Mouse (Mus musculus): ENCODE measurements around the gene Casp8. TPM values are rescaled to one million over a fixed set of nuclear protein-coding genes. Genes with fewer than 3 reads are reported as not detected.
"Not testable (repeated sequence)": the region's sequence is repeated elsewhere in the genome, so short reads cannot be mapped to it uniquely, and the experiment has no call there.

Gene Casp8
- polyA plus RNA-seq, 1 experiment from 2014 or later = 54.7 TPM

- H3K36me3 ChIP-seq (ENCODE audit: control insufficient read depth, insufficient read depth, low read length) = peaks cover 15% of the 10 kb centered on the region
These were observed 8.4 kb downstream of the Casp8 start for GRCm38 (mm10) chr1:58803531-58803930.

GRCm38 (mm10) chr1:58806651-58807050 is 11.5 kb downstream of the Casp8 start:
- Histone ChIP-seq H3K4me1 (replicated peaks; ENCODE audit: control insufficient read depth, insufficient read depth, low read length) (no peaks in the 10 kb centered on the region), H3K4me2 (ENCODE audit: low read depth, low read length) (no peak overlapping the region), H3K27ac (ENCODE audit: low read length) (no peak overlapping the region), H3K36me3 (ENCODE audit: control insufficient read depth, insufficient read depth, low read length) (peaks cover 8% of the 10 kb centered on the region), H3K9ac (ENCODE audit: low read length) (no peak overlapping the region), H3K9me3 (ENCODE audit: control insufficient read depth, low read length) (peaks cover 2% of the 10 kb centered on the region; the same call in 1 of the 2 replicates), H3K4me3 (ENCODE audit: low read length) (no peak overlapping the region), H3K27me3 (ENCODE audit: control insufficient read depth, insufficient read depth, low read depth, low read length) (no peaks in the 10 kb centered on the region)
- WGBS = 67% methylated on average over 3 of the region's 3 CpGs
- ATAC-seq (ENCODE audit: low read depth) = no peak

More at GRCm38 (mm10) chr1:58803531-58803930, 8.4 kb downstream of the Casp8 start:
- ATAC-seq (ENCODE audit: low read depth) = no peak
- H3K9me3 ChIP-seq (ENCODE audit: control insufficient read depth, low read length) = peaks cover 4% of the 10 kb centered on the region; the same call in 1 of the 2 replicates
- H3K4me1 ChIP-seq (replicated peaks; ENCODE audit: control insufficient read depth, insufficient read depth, low read length) = no peaks in the 10 kb centered on the region
- 89% methylated on average over 6 of the region's 6 CpGs for WGBS
- H3K27ac ChIP-seq (ENCODE audit: low read length) = no peak overlapping the region
- H3K9ac ChIP-seq (ENCODE audit: low read length) = no peak overlapping the region
- H3K4me3 ChIP-seq (ENCODE audit: low read length) = no peak overlapping the region
- H3K27me3 ChIP-seq (ENCODE audit: control insufficient read depth, insufficient read depth, low read depth, low read length) = no peaks in the 10 kb centered on the region
- no peak overlapping the region for H3K4me2 ChIP-seq (ENCODE audit: low read depth, low read length)

GRCm38 (mm10) chr1:58826319-58826718 is 31.1 kb downstream of the Casp8 start:
- H3K9ac ChIP-seq (ENCODE audit: low read length) = no peak overlapping the region
- H3K4me1 ChIP-seq (replicated peaks; ENCODE audit: control insufficient read depth, insufficient read depth, low read length) = no peaks in the 10 kb centered on the region
- H3K36me3 ChIP-seq (ENCODE audit: control insufficient read depth, insufficient read depth, low read length) = peaks cover 24% of the 10 kb centered on the region
- H3K27ac ChIP-seq (ENCODE audit: low read length) = no peak overlapping the region
- H3K4me3 ChIP-seq (ENCODE audit: low read length) = no peak overlapping the region
- H3K9me3 ChIP-seq (ENCODE audit: control insufficient read depth, low read length) = no peaks in the 10 kb centered on the region
- H3K4me2 ChIP-seq (ENCODE audit: low read depth, low read length) = no peak overlapping the region
- no peaks in the 10 kb centered on the region for H3K27me3 ChIP-seq (ENCODE audit: control insufficient read depth, insufficient read depth, low read depth, low read length)
- ATAC-seq (ENCODE audit: low read depth) = no peak
- 71% methylated on average over 3 of the region's 3 CpGs for WGBS

GRCm38 (mm10) chr1:58830741-58831140 is 35.6 kb downstream of the Casp8 start:
- Histone ChIP-seq H3K27me3 (ENCODE audit: control insufficient read depth, insufficient read depth, low read depth, low read length) (no peaks in the 10 kb centered on the region), H3K4me3 (ENCODE audit: low read length) (no peak overlapping the region), H3K4me1 (replicated peaks; ENCODE audit: control insufficient read depth, insufficient read depth, low read length) (no peaks in the 10 kb centered on the region), H3K9ac (ENCODE audit: low read length) (no peak overlapping the region), H3K4me2 (ENCODE audit: low read depth, low read length) (no peak overlapping the region), H3K9me3 (ENCODE audit: control insufficient read depth, low read length) (no peaks in the 10 kb centered on the region), H3K27ac (ENCODE audit: low read length) (no peak overlapping the region), H3K36me3 (ENCODE audit: control insufficient read depth, insufficient read depth, low read length) (peaks cover 34% of the 10 kb centered on the region)
- no peak for ATAC-seq (ENCODE audit: low read depth)
- WGBS = 75% methylated on average over 5 of the region's 5 CpGs

GRCm38 (mm10) chr1:58832198-58832597 is 37.0 kb downstream of the Casp8 start:
- Histone ChIP-seq H3K27ac (ENCODE audit: low read length) (no peak overlapping the region), H3K36me3 (ENCODE audit: control insufficient read depth, insufficient read depth, low read length) (peaks cover 30% of the 10 kb centered on the region), H3K4me1 (replicated peaks; ENCODE audit: control insufficient read depth, insufficient read depth, low read length) (no peaks in the 10 kb centered on the region)

GRCm38 (mm10) chr1:58856811-58857210 is 61.6 kb downstream of the Casp8 start:
- not testable (repeated sequence) for H3K4me1 ChIP-seq (replicated peaks; ENCODE audit: control insufficient read depth, insufficient read depth, low read length); H3K27me3 ChIP-seq (ENCODE audit: control insufficient read depth, insufficient read depth, low read depth, low read length); ATAC-seq (ENCODE audit: low read depth); H3K27ac ChIP-seq (ENCODE audit: low read length); H3K4me3 ChIP-seq (ENCODE audit: low read length); H3K4me2 ChIP-seq (ENCODE audit: low read depth, low read length); H3K36me3 ChIP-seq (ENCODE audit: control insufficient read depth, insufficient read depth, low read length); H3K9ac ChIP-seq (ENCODE audit: low read length); H3K9me3 ChIP-seq (ENCODE audit: control insufficient read depth, low read length)
- 71% methylated on average over 3 of the region's 3 CpGs for WGBS

More at GRCm38 (mm10) chr1:58832198-58832597, 37.0 kb downstream of the Casp8 start:
- Histone ChIP-seq H3K9ac (ENCODE audit: low read length) (no peak overlapping the region), H3K9me3 (ENCODE audit: control insufficient read depth, low read length) (no peaks in the 10 kb centered on the region), H3K4me3 (ENCODE audit: low read length) (no peak overlapping the region), H3K27me3 (ENCODE audit: control insufficient read depth, insufficient read depth, low read depth, low read length) (no peaks in the 10 kb centered on the region), H3K4me2 (ENCODE audit: low read depth, low read length) (no peak overlapping the region)
- no peak for ATAC-seq (ENCODE audit: low read depth)
- 70% methylated on average over 2 of the region's 2 CpGs for WGBS

- H3K9me3 ChIP-seq (ENCODE audit: control insufficient read depth, low read length); H3K9ac ChIP-seq (ENCODE audit: low read length); H3K4me3 ChIP-seq (ENCODE audit: low read length); H3K36me3 ChIP-seq (ENCODE audit: control insufficient read depth, insufficient read depth, low read length); H3K27ac ChIP-seq (ENCODE audit: low read length); H3K4me1 ChIP-seq (replicated peaks; ENCODE audit: control insufficient read depth, insufficient read depth, low read length); H3K27me3 ChIP-seq (ENCODE audit: control insufficient read depth, insufficient read depth, low read depth, low read length): not testable (repeated sequence)
- peak overlapping the region; percentile 17; the same call in 1 of the 2 replicates for H3K4me2 ChIP-seq (ENCODE audit: low read depth, low read length)
- 36% methylated on average over 4 of the region's 4 CpGs for WGBS
- peak; percentile 76; the same call in 1 of the 2 replicates for ATAC-seq (ENCODE audit: low read depth)
These were observed 64.0 kb downstream of the Casp8 start for GRCm38 (mm10) chr1:58859131-58859530.

- not testable (repeated sequence) for H3K36me3 ChIP-seq (ENCODE audit: control insufficient read depth, insufficient read depth, low read length); H3K9ac ChIP-seq (ENCODE audit: low read length); H3K4me3 ChIP-seq (ENCODE audit: low read length); H3K27me3 ChIP-seq (ENCODE audit: control insufficient read depth, insufficient read depth, low read depth, low read length); H3K9me3 ChIP-seq (ENCODE audit: control insufficient read depth, low read length); H3K4me1 ChIP-seq (replicated peaks; ENCODE audit: control insufficient read depth, insufficient read depth, low read length)
- Histone ChIP-seq H3K4me2 (ENCODE audit: low read depth, low read length) (peak overlapping the region; percentile 17), H3K27ac (ENCODE audit: low read length) (peak overlapping the region; percentile 72)
- WGBS = 49% methylated on average over 13 of the region's 13 CpGs
- ATAC-seq (ENCODE audit: low read depth) = peak; percentile 95
These were observed 64.7 kb downstream of the Casp8 start for GRCm38 (mm10) chr1:58859738-58860365.

- H3K27me3 ChIP-seq (ENCODE audit: control insufficient read depth, insufficient read depth, low read depth, low read length); H3K36me3 ChIP-seq (ENCODE audit: control insufficient read depth, insufficient read depth, low read length); H3K4me1 ChIP-seq (replicated peaks; ENCODE audit: control insufficient read depth, insufficient read depth, low read length); H3K9me3 ChIP-seq (ENCODE audit: control insufficient read depth, low read length); H3K4me2 ChIP-seq (ENCODE audit: low read depth, low read length); H3K9ac ChIP-seq (ENCODE audit: low read length); H3K4me3 ChIP-seq (ENCODE audit: low read length); H3K27ac ChIP-seq (ENCODE audit: low read length); ATAC-seq (ENCODE audit: low read depth): not testable (repeated sequence)
- 58% methylated on average over 3 of the region's 3 CpGs for WGBS
These were observed 65.4 kb downstream of the Casp8 start for GRCm38 (mm10) chr1:58860586-58860985.

All from lung, embryonic 16.5 days (tissue).